Mouse (Mus musculus): Measurements from ENCODE around the gene Mapk14. TPM values are rescaled to one million over a fixed set of nuclear protein-coding genes. Genes with fewer than 3 reads are reported as not detected.
A peak's percentile ranks its signal among the peaks of the same experiment; 100 is the strongest.
"Not testable (repeated sequence)": the region's sequence is repeated elsewhere in the genome, so short reads cannot be mapped to it uniquely, and the experiment has no call there.

Mapk14 gene
- total RNA-seq, 2 experiments from 2014 or later, result 100 to 111 TPM

DNA sequence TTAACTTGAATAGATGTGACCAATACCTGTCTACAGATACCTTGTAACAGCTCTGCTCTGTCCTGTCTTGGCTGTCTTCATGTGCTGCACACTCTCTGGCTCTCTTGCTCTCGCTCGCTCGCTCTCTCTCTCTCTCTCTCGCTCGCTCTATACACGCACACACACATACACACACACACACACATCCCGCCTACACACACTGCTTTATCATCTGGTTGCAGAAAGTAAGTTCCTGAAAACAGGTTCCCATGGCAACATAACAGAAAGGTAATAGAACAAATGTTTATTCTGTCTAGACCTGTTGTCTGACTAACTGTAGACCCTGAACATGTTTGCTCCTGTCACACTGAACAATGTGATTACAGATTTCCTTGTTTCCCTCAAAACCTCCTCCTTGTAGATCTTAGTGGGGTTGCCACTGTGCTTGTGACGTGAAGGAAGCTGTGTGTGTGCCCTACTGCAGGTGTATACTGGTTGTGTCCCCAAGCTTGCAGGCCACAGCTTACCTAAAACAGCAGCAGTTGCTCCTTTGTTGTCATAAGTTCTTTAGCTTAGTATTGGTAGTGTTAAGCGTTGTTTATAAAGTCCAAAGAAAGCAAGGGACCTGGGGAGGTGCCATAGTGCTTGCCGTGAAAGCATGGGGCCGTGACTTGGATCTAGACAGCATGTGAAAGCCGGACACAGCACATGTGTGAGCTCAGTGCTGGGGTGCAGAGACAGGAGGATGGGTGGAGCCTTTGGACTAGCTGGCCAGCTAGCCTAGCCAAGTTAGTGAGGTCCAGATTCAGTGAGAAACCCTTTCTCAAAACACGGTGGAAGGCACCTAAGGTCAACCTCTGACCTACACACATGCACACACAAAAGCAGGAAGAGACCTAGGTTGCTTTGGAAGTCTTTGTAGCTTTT, 6.4 kb downstream of the Mapk14 start:
- ATAC-seq (replicated peaks; ENCODE audit: poor library complexity), result peak; percentile 66

GRCm38 (mm10) chr17:28698245-28698644, 7.1 kb downstream of the Mapk14 start:
- no peak for ATAC-seq (replicated peaks; ENCODE audit: poor library complexity)

- ATAC-seq (replicated peaks; ENCODE audit: poor library complexity), result no peak
These were observed 7.5 kb downstream of the Mapk14 start for GRCm38 (mm10) chr17:28698672-28699071.

DNA sequence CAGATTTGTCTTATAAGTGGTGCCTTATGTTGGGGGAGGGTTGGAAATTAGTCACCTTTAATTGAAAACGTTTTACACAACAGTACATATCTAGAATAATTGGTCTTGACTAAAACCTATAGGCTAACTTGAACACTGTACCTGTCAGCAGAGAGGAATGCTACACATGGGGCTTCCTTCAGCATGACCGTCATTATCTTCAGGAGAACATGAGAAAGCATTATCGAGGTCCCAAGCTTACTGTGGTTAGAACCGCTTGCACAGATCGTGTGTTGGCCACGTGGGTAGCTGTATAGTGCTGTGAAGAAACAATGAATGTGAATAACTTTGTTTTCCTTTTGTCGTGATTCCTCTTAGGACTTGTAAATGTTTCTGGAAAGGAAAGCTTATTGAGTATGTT, 8.7 kb downstream of the Mapk14 start:
- ATAC-seq (replicated peaks; ENCODE audit: poor library complexity), result peak; percentile 85

- no peak for ATAC-seq (replicated peaks; ENCODE audit: poor library complexity)
These were observed 10.0 kb downstream of the Mapk14 start for GRCm38 (mm10) chr17:28701171-28701570.

GRCm38 (mm10) chr17:28701737-28702136, 10.6 kb downstream of the Mapk14 start:
- ATAC-seq (replicated peaks; ENCODE audit: poor library complexity), result no peak

DNA sequence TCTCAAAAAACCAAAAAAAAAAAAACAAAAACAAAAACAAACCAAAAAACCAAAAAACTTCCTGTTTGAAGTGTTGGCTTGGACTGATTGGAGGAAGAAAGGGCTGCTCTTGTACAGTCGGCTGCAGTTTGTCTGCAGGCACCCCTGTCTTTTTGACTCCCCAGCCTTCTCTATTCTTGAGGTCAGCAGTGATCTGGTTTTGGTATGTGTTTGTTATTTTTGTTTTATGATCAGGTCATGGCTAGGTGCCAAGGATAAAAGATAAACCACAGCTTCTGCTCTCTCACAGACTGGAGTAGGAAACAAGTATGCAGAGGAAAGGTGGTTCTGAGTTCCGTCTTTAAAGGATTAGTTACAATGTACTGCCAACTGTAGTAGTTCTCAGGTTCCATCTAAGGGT, 11.5 kb downstream of the Mapk14 start:
- no peak for ATAC-seq (replicated peaks; ENCODE audit: poor library complexity)

- peak; percentile 43 for ATAC-seq (replicated peaks; ENCODE audit: poor library complexity)
These were observed 15.6 kb downstream of the Mapk14 start for GRCm38 (mm10) chr17:28706697-28707096.

- peak; percentile 17; the same call in 1 of the 2 replicates for ATAC-seq (replicated peaks; ENCODE audit: poor library complexity)
These were observed 16.1 kb downstream of the Mapk14 start for GRCm38 (mm10) chr17:28707136-28707627.

- no peak for ATAC-seq (replicated peaks; ENCODE audit: poor library complexity)
These were observed 16.7 kb downstream of the Mapk14 start for GRCm38 (mm10) chr17:28707816-28708215.

GRCm38 (mm10) chr17:28708989-28709388, 17.9 kb downstream of the Mapk14 start:
- peak; percentile 41; the same call in 1 of the 2 replicates for ATAC-seq (replicated peaks; ENCODE audit: poor library complexity)

GRCm38 (mm10) chr17:28709552-28710290, 18.6 kb downstream of the Mapk14 start:
- ATAC-seq (replicated peaks; ENCODE audit: poor library complexity), result peak; percentile 66

DNA sequence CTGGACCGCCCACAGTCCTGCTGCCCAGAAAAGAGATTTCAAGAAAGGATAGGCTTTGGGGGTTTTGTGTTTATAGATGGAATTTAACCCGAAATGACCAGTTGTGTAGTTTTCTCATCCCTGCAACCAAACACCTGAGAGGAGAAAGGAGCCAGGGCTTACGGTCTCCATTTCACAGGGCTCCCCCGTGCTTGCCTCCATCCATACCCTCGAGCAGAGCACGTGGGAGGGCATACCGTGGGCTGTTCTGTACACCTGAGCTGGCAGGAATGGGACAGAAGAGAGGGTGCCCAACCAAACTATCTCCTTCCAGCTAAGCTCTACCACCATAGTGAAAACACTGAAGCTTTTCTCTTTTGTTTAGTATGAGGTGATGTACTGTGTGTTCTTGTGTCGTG, 19.2 kb downstream of the Mapk14 start:
- ATAC-seq (replicated peaks; ENCODE audit: poor library complexity), result no peak

DNA sequence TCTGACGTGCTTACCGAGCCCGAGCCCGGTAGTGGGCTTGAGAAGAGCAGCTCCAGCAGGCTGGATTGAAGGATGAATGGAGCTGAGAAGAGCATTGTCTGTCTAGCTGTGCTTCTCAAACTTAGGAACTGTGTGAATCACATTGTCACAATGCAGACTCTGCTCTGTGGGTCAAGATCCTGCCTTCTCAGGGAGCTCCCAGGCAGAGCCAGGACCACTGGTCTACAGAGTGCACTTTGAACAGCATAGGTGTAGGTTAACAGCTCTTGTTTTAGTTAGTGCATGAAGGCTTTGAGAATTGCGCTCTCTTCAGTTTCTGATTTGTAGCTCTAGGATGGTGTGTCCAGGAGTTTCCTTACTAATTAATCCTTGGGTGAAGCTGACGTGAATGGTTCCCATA, 20.1 kb downstream of the Mapk14 start:
- ATAC-seq (replicated peaks; ENCODE audit: poor library complexity), result no peak

GRCm38 (mm10) chr17:28712305-28712704, 21.2 kb downstream of the Mapk14 start:
- no peak for ATAC-seq (replicated peaks; ENCODE audit: poor library complexity)

DNA sequence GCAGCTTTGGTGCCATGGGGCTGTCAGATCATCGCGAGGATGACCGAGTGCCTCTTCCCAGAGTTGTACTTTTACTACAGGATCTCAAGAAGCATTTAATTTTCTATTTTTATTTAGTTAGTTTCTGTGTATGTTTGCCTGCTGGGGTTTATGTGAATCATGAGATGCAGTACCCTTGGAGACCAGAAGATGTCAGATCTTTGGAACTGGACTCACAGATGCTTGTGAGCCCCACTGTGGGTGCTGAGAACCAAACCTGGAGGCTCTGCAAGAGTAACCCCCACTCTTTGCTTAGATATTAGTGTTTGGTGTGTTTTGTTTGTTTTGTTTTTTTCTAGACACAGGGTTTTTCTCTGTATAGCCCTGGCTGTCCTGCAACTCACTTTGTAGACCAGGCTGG, 22.9 kb downstream of the Mapk14 start:
- no peak; the same call in 1 of the 2 replicates for ATAC-seq (replicated peaks; ENCODE audit: poor library complexity)

GRCm38 (mm10) chr17:28715832-28716548, 24.9 kb downstream of the Mapk14 start:
- ATAC-seq (replicated peaks; ENCODE audit: poor library complexity), result no peak

DNA sequence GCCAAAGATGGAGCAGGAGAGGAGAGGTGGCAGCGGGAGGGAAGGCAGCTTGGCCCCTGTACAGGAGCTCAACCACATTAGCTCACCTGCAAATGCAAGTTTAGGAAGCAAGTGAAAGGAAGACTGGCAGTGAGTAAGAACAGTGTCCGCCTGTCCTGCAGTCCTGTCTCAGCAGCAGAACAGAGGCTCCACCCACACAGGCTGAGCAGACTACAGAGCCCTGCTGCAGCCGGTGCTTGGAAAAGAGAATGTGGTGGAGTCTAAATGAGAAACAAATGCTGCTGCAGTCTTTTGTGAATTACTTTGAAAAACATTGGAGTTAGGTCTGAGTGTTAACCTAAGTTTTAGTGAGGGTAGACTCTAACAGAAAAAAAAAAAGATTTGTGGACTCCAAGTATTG, 26.4 kb downstream of the Mapk14 start:
- ATAC-seq (replicated peaks; ENCODE audit: poor library complexity), result no peak

GRCm38 (mm10) chr17:28725783-28726182, 34.7 kb downstream of the Mapk14 start, which contains the start of gene AC170998.1:
AC170998.1 (plus strand) TSS chr17:28726083.
- ATAC-seq (replicated peaks; ENCODE audit: poor library complexity), result no peak

DNA sequence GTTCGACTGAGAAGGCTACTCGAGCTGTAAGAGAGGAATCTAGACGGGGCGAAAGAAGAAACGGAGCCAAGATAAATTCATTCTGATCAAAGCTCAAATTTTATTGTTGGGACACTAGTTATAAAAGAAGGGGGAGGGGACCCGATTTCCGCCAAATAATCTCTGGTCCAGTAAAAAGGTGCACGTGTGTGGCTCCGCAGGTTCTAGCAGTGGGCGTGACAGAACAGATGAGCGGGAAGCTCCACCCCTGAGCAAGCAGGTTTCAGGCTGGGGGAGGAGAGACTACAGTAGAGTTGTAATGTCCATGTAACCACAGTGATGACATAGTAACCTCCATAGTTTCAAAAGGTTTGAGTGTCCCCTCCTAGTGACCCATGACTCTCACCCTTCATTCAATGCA, 36.4 kb downstream of the Mapk14 start:
- ATAC-seq (replicated peaks; ENCODE audit: poor library complexity), result not testable (repeated sequence)
